Mouse (Mus musculus) heart, adult 2 months (tissue): ENCODE measurements at regions not wholly inside any gene's neighbourhood (a gene's known extent, or its start where the extent isn't known, plus 50 kb on each side); places are given as distances from the start of the nearest gene placed in this dataset.

Experiments
- DNase-seq, 2 experiments: peaks; one replicate each; pipeline ENCODE4 v3.0.0; 2021
- H3K27ac ChIP-seq: fragments of 200-600 bp; 2 replicates; pipeline ENCODE4 v1.8.1; 2022
- H3K27me3 ChIP-seq: fragments of 200-500 bp; 2 replicates; pipeline ENCODE4 v1.6.1; 2012; ENCODE audit warnings: mild to moderate bottlenecking, low read length, inconsistent platforms, mixed read lengths; ENCODE audit not compliant: control insufficient read depth, insufficient read depth
- H3K36me3 ChIP-seq: fragments of 200-500 bp; 2 replicates; pipeline ENCODE4 v1.6.1; 2012; ENCODE audit warnings: low read length, inconsistent platforms; ENCODE audit not compliant: control insufficient read depth, insufficient read depth
- H3K4me1 ChIP-seq: fragments of 200-500 bp; 2 replicates; pipeline ENCODE4 v1.6.1; 2011; ENCODE audit warnings: low read length; ENCODE audit not compliant: control insufficient read depth, insufficient read depth
- H3K4me3 ChIP-seq: fragments of 200-600 bp; 2 replicates; pipeline ENCODE4 v1.8.1; 2022
- H3K79me2 ChIP-seq: fragments of 200-500 bp; replicated peaks from 2 replicates; pipeline ENCODE4 v1.6.1; 2012; ENCODE audit warnings: mild to moderate bottlenecking, inconsistent platforms, low read length, moderate library complexity, mixed read lengths; ENCODE audit not compliant: control insufficient read depth, insufficient read depth
- H3K9ac ChIP-seq: fragments of 200-500 bp; 2 replicates; pipeline ENCODE4 v1.6.1; 2012; ENCODE audit warnings: low read depth, mild to moderate bottlenecking, control low read depth, inconsistent platforms, low read length, mixed read lengths
- CTCF ChIP-seq: fragments of 200-600 bp; IDR thresholded peaks from 2 replicates; pipeline ENCODE4 v1.8.1; 2022; ENCODE audit warnings: antibody characterized with exemption, mild to moderate bottlenecking, moderate library complexity
- EP300 ChIP-seq: fragments of 200-500 bp; IDR thresholded peaks from 2 replicates; pipeline ENCODE4 v1.6.1; 2011; ENCODE audit warnings: low read depth, low read length, control low read depth; ENCODE audit not compliant: insufficient read depth
- POLR2A ChIP-seq: fragments of 200-500 bp; IDR thresholded peaks from 2 replicates; pipeline ENCODE4 v1.6.1; 2011; ENCODE audit warnings: mild to moderate bottlenecking, low read depth, low read length, control low read depth; ENCODE audit not compliant: insufficient read depth
- WGBS: fragments of 180-500 bp; shearing (Covaris S2); methylation state at CpG from one replicate; pipeline ENCODE4 v1.1.7; 2018; 5-methylcytosine and 5-hydroxymethylcytosine counted together
- intact Hi-C: fragments of 180-260 bp; cut with DNase I; formaldehyde crosslinking; loops from one replicate; pipeline ENCODE4 v1.15.1; 2025

- Histone ChIP-seq H3K4me1 (no peaks in the 10 kb centered on the region; the same call in 1 of the 2 replicates), H3K9ac (no peak overlapping the region), H3K4me3 (no peak overlapping the region), H3K36me3 (no peaks in the 10 kb centered on the region), H3K27me3 (peaks cover 2% of the 10 kb centered on the region; the same call in 1 of the 2 replicates), H3K79me2 (no peaks in the 10 kb centered on the region), H3K27ac (no peak overlapping the region)
- no peak for DNase-seq
- intact Hi-C loops: no loop called here
- WGBS: 83% methylated on average over 2 of the region's 2 CpGs
- TF ChIP-seq EP300: no peak
- TF ChIP-seq POLR2A: no peak
- TF ChIP-seq CTCF: no peak
Observed at GRCm38 (mm10) chr8:34756916-34757315, 645.4 kb upstream of the Gm10131 start.

- no peak overlapping the region for H3K27ac ChIP-seq
- no peaks in the 10 kb centered on the region for H3K79me2 ChIP-seq
- intact Hi-C loops: no loop called here
- no peaks in the 10 kb centered on the region for H3K36me3 ChIP-seq
- no peak overlapping the region for H3K4me3 ChIP-seq
- TF ChIP-seq POLR2A (no peak), CTCF (no peak), EP300 (no peak)
- H3K9ac ChIP-seq: no peak overlapping the region
- no peaks in the 10 kb centered on the region; the same call in 1 of the 2 replicates for H3K4me1 ChIP-seq
- DNase-seq: no peak
- 86% methylated on average over 4 of the region's 4 CpGs for WGBS
- peaks cover 2% of the 10 kb centered on the region; the same call in 1 of the 2 replicates for H3K27me3 ChIP-seq
Observed at GRCm38 (mm10) chr8:34756171-34756570, 644.6 kb upstream of the Gm10131 start.

- Histone ChIP-seq H3K4me1 (no peaks in the 10 kb centered on the region; the same call in 1 of the 2 replicates), H3K27me3 (peaks cover 2% of the 10 kb centered on the region; the same call in 1 of the 2 replicates), H3K9ac (no peak overlapping the region), H3K79me2 (no peaks in the 10 kb centered on the region), H3K27ac (no peak overlapping the region), H3K4me3 (no peak overlapping the region), H3K36me3 (no peaks in the 10 kb centered on the region)
- no peak for DNase-seq
- no peak for TF ChIP-seq CTCF
- no peak for TF ChIP-seq EP300
- no peak for TF ChIP-seq POLR2A
- 87% methylated on average over 4 of the region's 4 CpGs for WGBS
- intact Hi-C loops: no loop called here
Observed at GRCm38 (mm10) chr8:34755480-34755879, 643.9 kb upstream of the Gm10131 start.

- DNase-seq: peak; percentile 13 to 34
- peaks cover 2% of the 10 kb centered on the region; the same call in 1 of the 2 replicates for H3K27me3 ChIP-seq
- intact Hi-C loops: no loop called here
Observed at GRCm38 (mm10) chr8:34753046-34753445, 641.5 kb upstream of the Gm10131 start.

DNA sequence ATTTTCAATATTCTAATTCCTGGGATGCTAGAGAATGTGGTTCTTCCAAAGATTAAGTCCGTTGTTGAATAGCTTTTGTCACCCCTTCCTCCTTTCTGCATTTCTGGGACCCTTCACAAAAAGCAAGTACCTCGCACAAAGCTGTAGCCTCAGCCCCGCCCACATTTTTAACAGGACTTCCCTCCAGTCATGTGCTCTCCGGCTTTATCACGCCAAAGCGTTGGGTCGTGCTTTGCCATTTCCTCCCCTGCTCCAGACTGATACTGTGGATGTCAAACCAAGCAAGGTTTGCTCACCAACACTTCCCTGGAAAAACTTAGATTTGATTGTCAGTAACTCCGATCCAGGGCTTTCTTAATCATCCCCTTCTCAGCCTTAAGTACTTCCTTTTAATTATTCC, 637.0 kb upstream of the Gm10131 start:
- no peaks in the 10 kb centered on the region for H3K79me2 ChIP-seq
- TF ChIP-seq POLR2A: no peak
- TF ChIP-seq CTCF: no peak
- no peak for TF ChIP-seq EP300
- H3K27me3 ChIP-seq: 0 out of 2 replicates have a peak, but pooled peaks cover 2% of the 10 kb centered on the region
- 46% methylated on average over 8 of the region's 8 CpGs for WGBS
- no peak overlapping the region for H3K27ac ChIP-seq
- H3K9ac ChIP-seq: no peak overlapping the region
- no peak overlapping the region for H3K4me3 ChIP-seq
- no peaks in the 10 kb centered on the region for H3K36me3 ChIP-seq
- intact Hi-C loops: no loop called here
- DNase-seq: no peak
- no peaks in the 10 kb centered on the region; the same call in 1 of the 2 replicates for H3K4me1 ChIP-seq

More at GRCm38 (mm10) chr8:34753046-34753445, 641.5 kb upstream of the Gm10131 start:
- 12% methylated on average over 10 of the region's 10 CpGs for WGBS
- Histone ChIP-seq H3K36me3 (no peaks in the 10 kb centered on the region), H3K4me3 (no peak overlapping the region), H3K27ac (no peak overlapping the region), H3K79me2 (no peaks in the 10 kb centered on the region), H3K9ac (no peak overlapping the region), H3K4me1 (no peaks in the 10 kb centered on the region; the same call in 1 of the 2 replicates)
- TF ChIP-seq CTCF (no peak), POLR2A (no peak), EP300 (no peak)

GRCm38 (mm10) chr8:34745706-34746105, 634.2 kb upstream of the Gm10131 start:
- DNase-seq: no peak
- Histone ChIP-seq H3K36me3 (no peaks in the 10 kb centered on the region), H3K9ac (no peak overlapping the region), H3K4me3 (no peak overlapping the region), H3K27ac (no peak overlapping the region), H3K27me3 (no peaks in the 10 kb centered on the region), H3K4me1 (no peaks in the 10 kb centered on the region; the same call in 1 of the 2 replicates), H3K79me2 (no peaks in the 10 kb centered on the region)
- 94% methylated on average over 7 of the region's 7 CpGs for WGBS
- intact Hi-C loops: no loop called here
- TF ChIP-seq CTCF (no peak), POLR2A (no peak), EP300 (no peak)
